Mouse (Mus musculus): Measurements from ENCODE around the gene Cutc. TPM values are rescaled to one million over a fixed set of nuclear protein-coding genes. Genes with fewer than 3 reads are reported as not detected.

Cutc gene
- total RNA-seq, 2 experiments from 2014 or later: 1.8 to 5.0 TPM

DNA sequence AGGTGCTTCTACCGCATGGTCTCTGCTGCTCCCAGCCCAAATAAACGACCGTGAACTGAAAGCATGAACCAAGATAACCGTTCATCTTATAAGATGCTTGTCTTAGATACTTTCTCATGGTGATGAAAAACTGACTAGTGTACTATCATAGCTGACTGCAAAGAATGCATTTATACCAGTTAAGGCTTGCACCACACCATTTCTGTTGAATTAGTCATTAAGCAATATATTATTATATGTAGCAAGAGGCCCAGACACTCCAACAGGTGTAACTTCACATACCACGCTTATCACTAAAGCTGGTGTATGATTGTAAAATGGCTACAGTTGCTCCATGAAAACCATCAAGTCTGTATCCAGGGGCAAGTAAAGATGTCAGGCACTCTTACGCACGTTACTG is 37.0 kb downstream of the Cutc start:
- no peak for ATAC-seq (replicated peaks; ENCODE audit: low FRiP score, poor library complexity, severe bottlenecking)

DNA sequence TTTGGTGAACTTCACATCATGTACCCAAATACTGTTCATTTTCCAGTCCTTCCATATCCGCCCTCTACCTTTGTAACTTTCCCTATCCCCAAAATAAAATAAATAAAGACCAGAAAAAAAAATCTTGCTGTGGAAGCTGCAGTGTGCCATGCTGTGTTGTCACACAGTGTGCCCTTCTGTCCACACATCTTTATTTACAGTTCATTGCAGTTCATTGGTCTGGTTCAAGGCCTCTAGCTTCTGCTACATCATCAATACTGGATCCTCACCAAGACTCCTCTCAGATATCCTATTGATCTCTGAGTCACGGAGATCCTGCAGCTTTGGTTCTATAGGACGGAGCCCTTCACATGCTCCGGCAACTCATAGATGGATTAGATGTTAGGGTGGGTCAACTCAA is 39.7 kb downstream of the Cutc start:
- ATAC-seq (replicated peaks; ENCODE audit: low FRiP score, poor library complexity, severe bottlenecking): no peak

DNA sequence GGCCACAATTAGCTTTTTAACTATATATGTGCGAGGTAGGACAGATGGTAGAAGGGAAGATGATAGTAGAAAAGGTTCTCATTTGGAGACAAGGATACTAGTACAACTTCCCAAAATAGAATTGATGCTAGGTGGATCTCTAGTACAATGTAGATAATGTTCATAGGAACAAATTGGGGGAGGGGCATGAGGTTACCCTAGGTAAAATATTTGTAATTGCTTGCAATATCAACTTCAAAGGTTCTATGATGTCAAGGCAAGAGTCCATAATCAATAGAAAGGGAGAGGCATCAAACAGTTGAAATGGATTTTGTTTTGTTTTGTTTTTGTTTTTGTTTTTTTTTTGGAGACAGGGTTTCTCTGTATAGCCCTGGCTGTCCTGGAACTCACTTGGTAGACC is 41.2 kb downstream of the Cutc start:
- ATAC-seq (replicated peaks; ENCODE audit: low FRiP score, poor library complexity, severe bottlenecking): no peak

DNA sequence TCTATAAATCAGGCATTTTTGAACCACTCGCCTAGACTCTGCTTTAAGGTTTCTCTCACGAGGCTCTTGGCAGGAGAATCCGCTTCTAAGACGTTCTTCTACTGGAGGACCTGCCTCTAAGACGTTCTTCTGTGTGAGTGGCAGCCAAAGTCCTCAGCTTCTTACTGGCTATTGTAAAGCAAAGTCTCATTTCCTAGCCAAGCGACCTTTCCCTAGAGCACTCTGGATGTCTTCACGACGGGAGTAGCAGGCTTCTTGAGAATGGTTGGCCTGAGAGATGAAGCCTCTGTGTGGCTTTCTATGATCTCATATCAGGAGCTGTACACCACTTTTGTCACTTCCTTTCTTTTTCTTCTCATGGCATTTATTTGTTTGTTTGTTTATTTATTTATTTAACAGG is 42.7 kb downstream of the Cutc start:
- no peak for ATAC-seq (replicated peaks; ENCODE audit: low FRiP score, poor library complexity, severe bottlenecking)

DNA sequence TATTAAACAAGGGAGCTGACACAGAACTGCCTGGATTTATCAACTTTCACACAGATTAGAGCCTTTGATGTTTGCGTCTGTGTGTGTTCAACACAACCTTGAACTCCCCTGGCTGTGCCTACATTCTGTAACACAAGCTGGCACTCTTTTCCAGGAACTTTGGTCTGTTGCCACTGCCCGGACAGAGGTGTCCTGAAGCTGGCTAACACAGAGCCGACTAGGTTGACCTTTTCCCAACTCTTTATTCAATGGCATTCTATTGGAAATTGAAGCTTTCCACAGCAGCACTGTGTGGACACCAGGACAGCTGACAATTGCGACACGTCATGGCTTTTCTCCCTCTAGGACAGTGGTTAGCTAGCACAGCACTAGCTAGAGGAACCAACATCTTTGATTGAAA is 44.4 kb downstream of the Cutc start:
- no peak for ATAC-seq (replicated peaks; ENCODE audit: low FRiP score, poor library complexity, severe bottlenecking)

DNA sequence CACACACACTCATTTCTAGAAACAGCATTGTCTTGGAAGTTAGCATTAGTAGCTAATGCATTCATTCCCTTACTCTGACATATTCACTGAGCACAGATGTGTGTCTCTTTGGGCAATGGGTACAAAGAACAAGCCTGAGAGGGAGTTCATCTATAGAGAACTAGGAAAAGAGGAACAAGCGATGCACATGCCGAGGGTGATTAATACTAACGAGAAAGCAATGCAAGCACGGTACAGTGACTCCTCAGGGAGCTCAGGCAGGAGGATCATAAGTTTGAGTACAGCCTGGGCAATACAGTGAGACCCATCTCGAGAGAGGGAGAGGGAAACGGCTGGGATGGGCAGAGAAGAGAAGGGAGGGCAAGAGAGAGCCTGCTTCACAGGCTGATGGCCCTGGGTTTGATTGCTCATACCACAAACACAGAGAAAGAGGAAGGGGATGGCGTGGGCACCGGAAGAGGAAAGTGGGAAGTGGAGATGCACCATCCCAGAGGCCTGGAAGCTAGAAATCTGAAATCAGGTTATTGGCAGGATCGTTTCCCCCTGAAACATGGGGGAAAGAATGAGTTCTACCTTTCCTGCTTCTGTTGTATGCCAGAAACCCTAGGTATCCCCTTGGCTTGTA is 48.7 kb downstream of the Cutc start:
- ATAC-seq (replicated peaks; ENCODE audit: low FRiP score, poor library complexity, severe bottlenecking): no peak

DNA sequence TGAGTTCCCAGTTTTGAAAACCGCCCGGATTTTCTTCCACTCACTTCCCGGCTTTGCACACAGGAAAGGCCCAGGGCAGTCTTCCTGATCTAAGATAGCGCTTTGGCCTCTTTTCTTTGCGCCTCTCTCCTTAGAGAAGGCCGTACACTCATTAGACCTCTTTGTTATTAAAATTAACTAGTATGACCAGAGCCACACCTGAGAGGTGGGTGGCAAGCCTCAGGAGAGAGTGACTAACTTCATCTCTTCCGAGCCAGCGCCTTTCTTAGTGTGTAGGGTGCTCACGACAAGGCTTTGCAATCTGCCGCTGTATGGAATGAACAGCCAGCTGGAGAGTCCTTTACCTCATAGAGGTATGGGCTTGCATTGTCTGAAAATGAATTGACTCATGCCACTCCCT is 51.1 kb downstream of the Cutc start:
- ATAC-seq (replicated peaks; ENCODE audit: low FRiP score, poor library complexity, severe bottlenecking): no peak

DNA sequence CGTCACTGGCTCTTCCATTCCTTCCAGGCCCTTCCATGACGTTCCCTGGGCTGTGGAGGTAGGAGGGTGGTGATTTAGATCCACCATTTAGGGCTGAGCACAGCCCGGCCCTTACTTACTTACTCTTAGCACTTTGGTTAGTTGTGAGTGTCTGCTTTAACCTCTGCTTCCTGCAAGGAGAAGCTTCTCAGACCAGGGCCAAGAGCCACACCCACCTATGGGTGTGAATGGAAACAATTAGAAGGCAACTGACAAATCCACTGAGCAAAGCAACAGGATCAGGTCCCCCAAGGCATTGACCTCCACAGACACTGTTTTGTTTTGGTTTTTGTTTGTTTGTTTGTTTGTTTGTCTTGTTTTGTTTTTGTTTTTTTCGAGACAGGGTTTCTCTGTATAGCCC is 56.5 kb downstream of the Cutc start:
- no peak for ATAC-seq (replicated peaks; ENCODE audit: low FRiP score, poor library complexity, severe bottlenecking)

DNA sequence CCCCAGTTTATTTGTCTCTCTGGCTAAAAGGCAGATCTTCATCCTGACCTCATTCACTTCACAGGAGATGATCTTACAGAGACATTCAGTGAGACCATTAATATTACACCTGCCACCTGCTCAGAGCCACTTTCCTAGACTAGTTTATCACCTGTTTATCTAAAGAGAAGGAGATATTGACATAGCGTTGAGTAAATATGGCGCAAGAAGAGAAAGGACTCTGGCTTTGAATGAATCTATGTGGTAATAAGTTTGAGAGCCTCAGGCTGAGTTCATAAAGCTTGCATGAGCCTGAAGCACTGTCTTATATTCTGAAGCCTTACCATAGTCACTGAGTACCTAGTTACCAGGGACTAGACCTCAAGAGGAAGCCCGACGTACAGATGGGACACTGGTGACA is 58.6 kb downstream of the Cutc start:
- ATAC-seq (replicated peaks; ENCODE audit: low FRiP score, poor library complexity, severe bottlenecking): no peak

DNA sequence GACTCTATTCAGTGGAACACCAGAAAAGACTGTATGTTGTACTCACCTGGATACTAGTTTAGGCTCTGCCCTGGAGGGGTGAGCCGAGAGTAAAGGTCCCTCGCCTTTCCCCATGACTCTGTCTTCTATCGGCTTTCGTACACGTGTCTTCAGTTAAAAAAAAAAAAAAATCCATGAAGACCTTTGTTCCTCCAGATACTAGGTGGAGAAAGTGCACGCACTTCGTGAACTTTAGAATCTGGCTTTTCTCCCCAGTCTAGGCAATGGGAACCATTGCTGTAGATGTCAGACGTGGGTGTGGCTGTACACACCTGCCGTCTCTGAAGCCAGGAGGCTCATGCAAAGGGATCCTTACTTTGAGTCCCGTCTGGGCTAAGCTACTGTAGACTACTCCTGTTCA is 60.5 kb downstream of the Cutc start:
- no peak for ATAC-seq (replicated peaks; ENCODE audit: low FRiP score, poor library complexity, severe bottlenecking)

DNA sequence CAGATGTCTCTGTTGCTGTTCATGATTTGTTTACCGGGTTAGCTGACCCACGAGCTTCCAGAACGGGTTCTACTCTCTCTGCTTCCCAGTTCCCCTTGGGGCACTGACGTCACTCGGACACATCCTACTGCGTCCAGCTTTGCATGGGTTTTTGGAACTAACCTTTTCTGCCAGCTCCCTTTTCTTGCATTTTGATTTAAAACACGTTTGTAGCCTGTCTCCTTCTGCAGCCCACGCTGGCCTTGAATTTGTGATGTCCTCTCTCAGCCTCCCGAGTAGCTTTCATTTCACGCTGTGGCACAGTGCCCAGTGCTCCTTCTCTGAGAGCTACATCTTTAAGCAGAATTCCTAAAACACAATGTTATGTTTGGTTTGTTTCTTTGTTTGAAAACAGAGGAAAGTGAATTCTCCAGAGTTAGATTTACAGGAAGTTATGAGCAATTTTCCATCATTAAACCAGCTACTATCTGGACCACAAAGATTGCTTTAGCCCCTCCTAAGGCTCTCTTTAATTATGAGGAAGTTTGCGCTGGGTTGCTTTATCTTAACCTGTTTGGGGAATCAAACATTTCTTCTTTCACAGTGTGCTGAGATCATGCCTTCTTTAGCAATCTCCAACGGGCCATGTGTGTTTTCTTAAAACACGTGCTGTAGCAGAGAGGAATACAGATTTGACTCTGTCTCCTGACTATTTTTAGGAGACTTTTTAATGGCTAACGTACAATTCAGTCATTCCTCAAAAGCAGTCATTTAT is 63.0 kb downstream of the Cutc start:
- no peak for ATAC-seq (replicated peaks; ENCODE audit: low FRiP score, poor library complexity, severe bottlenecking)

Other genes with a start within 250 kb of the Cutc start
- gene Got1, start 228.4 kb upstream of the Cutc start, total RNA-seq (2015; ENCODE audit: low replicate concordance): 6.8 and 9.6 TPM in 2 replicates
- 6.4 TPM in 1 of 2 replicates, not detected in the other for gene Got1, start 228.4 kb upstream of the Cutc start, total RNA-seq (2017; ENCODE audit: low replicate concordance)
- 1.3 TPM in 1 of 2 replicates, not detected in the other for gene Nkx2-3, start 140.7 kb upstream of the Cutc start, total RNA-seq (2015; ENCODE audit: low replicate concordance)
- not detected in 2 replicates for gene Nkx2-3, start 140.7 kb upstream of the Cutc start, total RNA-seq (2017; ENCODE audit: low replicate concordance)
- gene Slc25a28, start 78.1 kb upstream of the Cutc start, total RNA-seq (2015; ENCODE audit: low replicate concordance): 16.3 and 25.9 TPM in 2 replicates
- gene Slc25a28, start 78.1 kb upstream of the Cutc start, total RNA-seq (2017; ENCODE audit: low replicate concordance): 8.5 and 17.5 TPM in 2 replicates
- gene Entpd7, start 63.3 kb upstream of the Cutc start, total RNA-seq (2015; ENCODE audit: low replicate concordance): 3.8 and 5.4 TPM in 2 replicates
- 0.38 and 1.5 TPM in 2 replicates for gene Entpd7, start 63.3 kb upstream of the Cutc start, total RNA-seq (2017; ENCODE audit: low replicate concordance)
- gene Cox15, start within 50 bp of the Cutc start, total RNA-seq (2015; ENCODE audit: low replicate concordance): 2.2 and 2.5 TPM in 2 replicates
- 6.2 and 13.8 TPM in 2 replicates for gene Cox15, start within 50 bp of the Cutc start, total RNA-seq (2017; ENCODE audit: low replicate concordance)
- gene Abcc2, start 29.2 kb downstream of the Cutc start, total RNA-seq (2015; ENCODE audit: low replicate concordance): 8.3 TPM in 1 of 2 replicates, not detected in the other
- 0.26 TPM in 1 of 2 replicates, not detected in the other for gene Abcc2, start 29.2 kb downstream of the Cutc start, total RNA-seq (2017; ENCODE audit: low replicate concordance)
- 2.5 and 5.0 TPM in 2 replicates for gene Dnmbp, start 187.2 kb downstream of the Cutc start, total RNA-seq (2015; ENCODE audit: low replicate concordance)
- 1.5 and 2.3 TPM in 2 replicates for gene Dnmbp, start 187.2 kb downstream of the Cutc start, total RNA-seq (2017; ENCODE audit: low replicate concordance)
- not detected in 2 replicates for gene Cpn1, start 233.6 kb downstream of the Cutc start, total RNA-seq (2015; ENCODE audit: low replicate concordance)
- gene Cpn1, start 233.6 kb downstream of the Cutc start, total RNA-seq (2017; ENCODE audit: low replicate concordance): not detected in 2 replicates

All from erythroid progenitor cell, adult 5-6 weeks (primary cell).